Mouse (Mus musculus) embryonic facial prominence, embryonic 13.5 days (tissue): Measurements from ENCODE around the gene Adora2b. TPM values are rescaled to one million over a fixed set of nuclear protein-coding genes. Genes with fewer than 3 reads are reported as not detected.

Experiments used
- ATAC-seq: fragments of 200-750 bp; cut with Nextera tagmentation; 2 replicates; pipeline ENCODE4 v1.8.0; 2017; ENCODE audit warnings: low read depth; ENCODE audit not compliant: insufficient number of reproducible peaks, insufficient read depth, low FRiP score, low TSS enrichment
- H3K27ac ChIP-seq: fragments of 300-500 bp; sonication (generic); 2 replicates; pipeline ENCODE4 v1.5.1; 2015; ENCODE audit warnings: moderate library complexity, mild to moderate bottlenecking, inconsistent platforms
- H3K27me3 ChIP-seq: fragments of 300-500 bp; sonication (generic); 2 replicates; pipeline ENCODE4 v1.6.1; 2015; ENCODE audit warnings: mild to moderate bottlenecking, inconsistent platforms
- H3K36me3 ChIP-seq: fragments of 300-500 bp; sonication (generic); 2 replicates; pipeline ENCODE4 v1.6.1; 2015; ENCODE audit warnings: mild to moderate bottlenecking, inconsistent platforms
- H3K4me1 ChIP-seq: fragments of 300-500 bp; sonication (generic); 2 replicates; pipeline ENCODE4 v1.6.1; 2015; ENCODE audit warnings: inconsistent platforms
- H3K4me2 ChIP-seq: fragments of 300-500 bp; sonication (generic); 2 replicates; pipeline ENCODE4 v1.6.1; 2015; ENCODE audit warnings: moderate library complexity, mild to moderate bottlenecking, inconsistent platforms
- H3K4me3 ChIP-seq: fragments of 300-500 bp; sonication (generic); 2 replicates; pipeline ENCODE4 v1.5.1; 2015; ENCODE audit warnings: mild to moderate bottlenecking, inconsistent platforms
- H3K9ac ChIP-seq: fragments of 300-500 bp; sonication (generic); 2 replicates; pipeline ENCODE4 v1.6.1; 2015; ENCODE audit warnings: mild to moderate bottlenecking, inconsistent platforms
- H3K9me3 ChIP-seq: fragments of 300-500 bp; sonication (generic); 2 replicates; pipeline ENCODE4 v1.6.1; 2016; ENCODE audit warnings: inconsistent platforms
- WGBS: fragments of 180-500 bp; shearing (Covaris S2); methylation state at CpG from one replicate; pipeline ENCODE4 v1.1.7; 2015; ENCODE audit warnings: mixed read lengths; 5-methylcytosine and 5-hydroxymethylcytosine counted together
- polyA plus RNA-seq: library from polyadenylated mRNA; unstranded; fragments of >200 nt; fragmentation: Nextera tagmentation; extraction: Ambion mirVana; gene quantifications from 2 replicates; pipeline ENCODE4 v1.2.1, GENCODE M21; 2015

Adora2b gene
- polyA plus RNA-seq, 1 experiment from 2014 or later, result 14.3 TPM

DNA sequence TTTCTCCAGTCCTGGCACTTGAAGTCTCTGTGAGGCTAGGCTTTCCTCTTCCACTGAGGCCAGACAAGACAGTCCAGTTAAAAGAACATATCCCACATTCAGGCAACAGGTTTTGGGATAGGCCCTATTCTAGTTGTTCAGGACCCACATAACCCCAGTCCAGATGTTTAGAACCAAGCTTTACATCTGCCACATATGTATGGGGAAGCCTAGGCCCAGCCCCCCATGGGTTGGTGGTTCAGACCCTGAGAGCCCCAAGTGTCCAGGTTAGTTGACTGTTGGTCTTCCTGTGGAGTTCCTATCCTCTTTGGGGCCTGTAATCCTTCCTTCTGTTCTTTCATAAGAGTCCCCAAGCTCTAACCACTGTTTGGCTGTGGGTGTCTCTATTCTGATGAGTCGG, 38.9 kb downstream of the Adora2b start:
- H3K27me3 ChIP-seq, result no peaks in the 10 kb centered on the region
- 86% methylated on average over 1 of the region's 1 CpGs for WGBS
- no peak overlapping the region for H3K4me2 ChIP-seq
- no peak overlapping the region for H3K27ac ChIP-seq
- no peak for ATAC-seq
- no peaks in the 10 kb centered on the region for H3K4me1 ChIP-seq
- no peak overlapping the region for H3K4me3 ChIP-seq
- H3K9ac ChIP-seq, result no peak overlapping the region
- H3K36me3 ChIP-seq, result peaks cover 83% of the 10 kb centered on the region
- H3K9me3 ChIP-seq, result no peaks in the 10 kb centered on the region

DNA sequence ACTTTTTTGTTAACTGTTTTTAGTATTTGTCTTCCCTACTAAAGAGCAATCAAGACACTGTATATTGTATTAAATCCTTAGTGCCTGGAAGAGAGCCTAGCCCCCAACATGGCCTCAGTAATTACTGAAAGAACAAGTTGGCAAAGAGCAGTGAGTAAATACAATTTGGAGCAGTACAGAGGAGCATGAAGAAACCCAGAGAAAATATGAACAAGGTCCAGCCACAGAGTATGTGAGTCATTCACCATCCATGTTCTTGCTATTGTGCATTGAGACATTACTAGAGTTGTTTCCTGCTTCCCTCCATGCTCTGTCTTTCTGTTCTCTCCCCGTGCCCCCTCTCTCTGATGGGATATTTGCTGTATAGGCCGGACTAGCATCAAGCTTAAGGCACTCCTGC, 45.3 kb downstream of the Adora2b start:
- Histone ChIP-seq H3K36me3 (peaks cover 77% of the 10 kb centered on the region), H3K27ac (no peak overlapping the region), H3K4me3 (no peak overlapping the region), H3K9ac (no peak overlapping the region), H3K9me3 (no peaks in the 10 kb centered on the region), H3K4me1 (no peaks in the 10 kb centered on the region), H3K4me2 (no peak overlapping the region), H3K27me3 (no peaks in the 10 kb centered on the region)
- no peak for ATAC-seq
- WGBS, result 84% methylated on average over 2 of the region's 2 CpGs

DNA sequence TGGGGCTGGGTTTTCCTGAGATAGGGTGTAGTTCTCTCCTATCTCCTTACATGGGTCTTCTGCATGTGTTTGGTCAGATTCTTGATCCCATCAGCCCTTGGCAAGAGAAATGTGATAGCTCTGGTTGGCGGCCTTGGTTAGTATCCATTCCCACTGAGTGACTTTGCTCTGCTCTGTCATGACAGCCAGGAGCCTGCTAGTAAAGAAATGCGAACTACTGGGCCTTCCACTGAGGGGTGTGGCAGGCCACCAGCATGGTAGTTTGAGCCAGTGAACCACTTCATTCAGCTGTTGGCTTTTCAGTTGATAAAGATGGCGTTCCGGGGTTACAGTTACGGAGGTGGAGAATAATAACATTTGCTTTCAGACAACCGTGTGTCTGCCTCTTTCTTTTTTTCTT, 50.1 kb downstream of the Adora2b start:
- ATAC-seq, result no peak
- Histone ChIP-seq H3K4me1 (no peaks in the 10 kb centered on the region), H3K9ac (no peak overlapping the region), H3K27me3 (no peaks in the 10 kb centered on the region), H3K27ac (no peak overlapping the region), H3K36me3 (peaks cover 46% of the 10 kb centered on the region), H3K4me3 (no peak overlapping the region), H3K9me3 (no peaks in the 10 kb centered on the region), H3K4me2 (no peak overlapping the region)
- WGBS, result 84% methylated on average over 6 of the region's 6 CpGs

DNA sequence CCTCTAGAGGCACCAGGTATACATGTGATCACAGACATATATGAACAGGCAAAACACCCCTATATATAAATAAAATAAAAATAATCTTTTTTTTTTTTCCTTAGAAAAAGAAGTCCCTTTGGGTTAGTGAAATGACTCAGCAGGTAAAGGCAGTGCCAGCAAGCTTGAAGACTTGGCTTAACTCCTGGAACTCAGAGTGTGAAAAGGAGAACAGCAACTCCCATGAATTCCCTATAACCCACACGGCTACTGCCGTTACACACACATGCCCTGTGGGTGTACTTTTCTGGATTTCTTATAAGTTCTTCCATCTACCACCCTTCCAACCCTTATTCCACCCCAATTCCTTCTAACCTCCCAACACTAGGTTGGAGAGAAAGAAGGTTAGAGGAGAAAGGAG, 57.1 kb downstream of the Adora2b start:
- no peak overlapping the region for H3K27ac ChIP-seq
- H3K9ac ChIP-seq, result no peak overlapping the region
- H3K4me1 ChIP-seq, result no peaks in the 10 kb centered on the region
- no peak overlapping the region for H3K4me3 ChIP-seq
- 99% methylated on average over 2 of the region's 2 CpGs for WGBS
- no peak overlapping the region for H3K4me2 ChIP-seq
- no peaks in the 10 kb centered on the region for H3K27me3 ChIP-seq
- peaks cover 40% of the 10 kb centered on the region for H3K36me3 ChIP-seq
- no peak for ATAC-seq
- no peaks in the 10 kb centered on the region for H3K9me3 ChIP-seq

DNA sequence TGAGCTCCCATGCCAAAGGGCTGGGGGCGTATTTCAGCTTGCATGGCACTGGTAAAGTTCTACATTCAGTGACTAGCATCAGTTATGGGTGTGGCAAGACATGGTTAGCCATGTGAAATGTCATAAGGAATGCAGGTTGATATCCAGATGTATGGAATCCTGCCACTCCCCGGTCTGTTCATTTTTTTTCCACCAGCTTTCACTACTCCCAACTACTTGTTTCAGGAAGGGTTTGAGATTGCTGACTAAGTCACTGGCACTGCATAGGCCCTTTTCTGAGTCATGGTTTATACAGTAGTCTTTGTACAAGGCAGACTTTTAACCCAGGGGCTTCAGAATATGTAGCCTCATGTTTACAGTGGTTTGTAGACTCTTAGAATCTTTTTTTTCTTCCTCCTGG, 60.5 kb downstream of the Adora2b start:
- H3K4me2 ChIP-seq, result no peak overlapping the region
- 91% methylated on average over 2 of the region's 2 CpGs for WGBS
- no peaks in the 10 kb centered on the region for H3K4me1 ChIP-seq
- H3K4me3 ChIP-seq, result no peak overlapping the region
- H3K36me3 ChIP-seq, result peaks cover 59% of the 10 kb centered on the region
- no peaks in the 10 kb centered on the region for H3K27me3 ChIP-seq
- H3K9me3 ChIP-seq, result no peaks in the 10 kb centered on the region
- no peak overlapping the region for H3K9ac ChIP-seq
- H3K27ac ChIP-seq, result no peak overlapping the region
- ATAC-seq, result no peak

DNA sequence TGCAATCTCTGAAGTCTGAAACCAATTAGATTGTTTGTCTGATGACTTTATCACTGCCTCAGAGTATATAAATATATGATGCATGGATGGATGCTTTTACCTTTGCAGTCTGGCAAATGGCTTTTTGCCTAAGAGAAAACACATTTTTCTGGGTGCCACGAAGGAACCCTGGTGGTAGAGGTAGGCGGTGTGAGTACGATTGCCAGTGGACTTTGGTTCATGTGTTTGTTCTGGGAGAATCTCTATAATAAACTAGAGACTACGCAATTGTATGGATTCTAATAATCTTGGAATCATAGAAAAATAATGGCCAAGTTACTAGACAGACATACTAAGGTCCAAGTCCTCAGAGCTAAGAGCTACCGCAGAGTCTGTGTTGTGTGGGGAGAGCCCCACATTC, 66.2 kb downstream of the Adora2b start:
- H3K4me3 ChIP-seq, result no peak overlapping the region
- ATAC-seq, result no peak
- 89% methylated on average over 5 of the region's 5 CpGs for WGBS
- no peaks in the 10 kb centered on the region for H3K4me1 ChIP-seq
- no peak overlapping the region for H3K9ac ChIP-seq
- peaks cover 85% of the 10 kb centered on the region for H3K36me3 ChIP-seq
- H3K9me3 ChIP-seq, result no peaks in the 10 kb centered on the region
- no peak overlapping the region for H3K4me2 ChIP-seq
- H3K27me3 ChIP-seq, result no peaks in the 10 kb centered on the region
- no peak overlapping the region for H3K27ac ChIP-seq

Other genes starting within 250 kb of the Adora2b start
- gene Zswim7, start 32.4 kb downstream of the Adora2b start, polyA plus RNA-seq, result 27.0 and 29.9 TPM in 2 replicates
- gene Ttc19, start 32.5 kb downstream of the Adora2b start, polyA plus RNA-seq, result 29.1 and 30.3 TPM in 2 replicates
- 8.4 and 9.6 TPM in 2 replicates for gene Pigl, start 209.5 kb downstream of the Adora2b start, polyA plus RNA-seq
- 161 and 181 TPM in 2 replicates for gene Ncor1, start 209.6 kb downstream of the Adora2b start, polyA plus RNA-seq